Mouse (Mus musculus) liver, adult 2 months (tissue): ENCODE data around the gene Efcab3.
"Not testable (repeated sequence)": the region's sequence is repeated elsewhere in the genome, so short reads cannot be mapped to it uniquely, and the experiment has no call there.

Source experiments
- CTCF ChIP-seq: fragments of 200-500 bp; IDR thresholded peaks from 2 replicates; pipeline ENCODE4 v1.5.1; 2011; ENCODE audit warnings: low read depth, low read length, control low read depth
- POLR2A ChIP-seq: fragments of 200-500 bp; IDR thresholded peaks from 2 replicates; pipeline ENCODE4 v1.6.1; 2011; ENCODE audit warnings: low read length, control low read depth; ENCODE audit not compliant: insufficient read depth; ENCODE audit errors: extremely low read depth

DNA sequence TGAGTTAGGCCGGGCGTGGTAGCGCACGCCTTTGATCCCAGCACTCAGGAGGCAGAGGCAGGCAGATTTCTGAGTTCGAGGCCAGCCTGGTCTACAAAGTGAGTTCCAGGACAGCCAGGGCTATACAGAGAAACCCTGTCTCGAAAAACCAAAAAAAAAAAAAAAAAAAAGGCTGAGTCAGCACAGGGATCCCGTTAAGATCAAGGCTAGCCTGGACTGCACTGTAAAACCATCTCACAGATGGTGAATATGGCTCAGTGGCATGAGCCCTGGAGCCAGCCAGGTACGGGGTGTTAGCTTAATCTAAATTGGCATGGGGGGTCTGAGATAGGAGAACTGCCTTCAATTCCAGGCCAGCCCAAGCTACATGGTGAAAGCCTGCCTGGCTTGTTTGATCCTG is 77.1 kb downstream of the Efcab3 start:
- TF ChIP-seq CTCF, POLR2A: not testable (repeated sequence)
